Mouse (Mus musculus): ENCODE results near the gene H2-M10.1.

- no peak for TF ChIP-seq POLR2A (IDR thresholded peaks at IDR 0.05; ENCODE audit: low read depth, low read length)
- TF ChIP-seq CTCF (IDR thresholded peaks at IDR 0.05; ENCODE audit: extremely low read depth, insufficient read depth, insufficient read length, insufficient replicate concordance) = no peak
Observed at GRCm38 (mm10) chr17:36326055-36326454, at the start of gene H2-M10.1.
